Mouse (Mus musculus): ENCODE measurements around the gene Sprtn. TPM values are rescaled to one million over a fixed set of nuclear protein-coding genes. Genes with fewer than 3 reads are reported as not detected.

The Sprtn gene
- polyA plus RNA-seq, 3 experiments from 2014 or later, result 5.9 to 7.6 (median 7.4) TPM

GRCm38 (mm10) chr8:124905482-124905881 is 7.8 kb downstream of the Sprtn start:
- ATAC-seq, result no peak

- no peak for ATAC-seq
Observed at GRCm38 (mm10) chr8:124909936-124910335, 12.2 kb downstream of the Sprtn start.

DNA sequence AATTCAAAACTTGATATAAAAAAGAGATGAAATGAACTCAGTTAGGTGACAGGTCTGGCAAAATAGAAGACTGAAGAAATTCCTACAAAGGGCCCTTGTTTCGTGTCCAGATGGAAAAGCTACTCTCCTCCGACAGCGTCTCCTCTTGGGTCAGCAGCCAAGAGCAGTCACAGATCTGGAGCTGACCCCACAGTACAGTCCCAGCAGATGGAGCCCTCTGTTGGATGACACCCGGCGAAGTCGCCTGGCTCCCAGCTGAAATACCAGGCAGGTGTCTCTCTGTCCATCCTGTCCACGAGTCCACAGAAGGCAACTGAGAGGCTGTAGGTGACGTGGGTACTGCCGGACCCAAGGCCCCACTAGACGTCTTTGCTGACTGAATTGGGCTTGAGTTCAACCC is 12.7 kb downstream of the Sprtn start:
- ATAC-seq, result no peak

DNA sequence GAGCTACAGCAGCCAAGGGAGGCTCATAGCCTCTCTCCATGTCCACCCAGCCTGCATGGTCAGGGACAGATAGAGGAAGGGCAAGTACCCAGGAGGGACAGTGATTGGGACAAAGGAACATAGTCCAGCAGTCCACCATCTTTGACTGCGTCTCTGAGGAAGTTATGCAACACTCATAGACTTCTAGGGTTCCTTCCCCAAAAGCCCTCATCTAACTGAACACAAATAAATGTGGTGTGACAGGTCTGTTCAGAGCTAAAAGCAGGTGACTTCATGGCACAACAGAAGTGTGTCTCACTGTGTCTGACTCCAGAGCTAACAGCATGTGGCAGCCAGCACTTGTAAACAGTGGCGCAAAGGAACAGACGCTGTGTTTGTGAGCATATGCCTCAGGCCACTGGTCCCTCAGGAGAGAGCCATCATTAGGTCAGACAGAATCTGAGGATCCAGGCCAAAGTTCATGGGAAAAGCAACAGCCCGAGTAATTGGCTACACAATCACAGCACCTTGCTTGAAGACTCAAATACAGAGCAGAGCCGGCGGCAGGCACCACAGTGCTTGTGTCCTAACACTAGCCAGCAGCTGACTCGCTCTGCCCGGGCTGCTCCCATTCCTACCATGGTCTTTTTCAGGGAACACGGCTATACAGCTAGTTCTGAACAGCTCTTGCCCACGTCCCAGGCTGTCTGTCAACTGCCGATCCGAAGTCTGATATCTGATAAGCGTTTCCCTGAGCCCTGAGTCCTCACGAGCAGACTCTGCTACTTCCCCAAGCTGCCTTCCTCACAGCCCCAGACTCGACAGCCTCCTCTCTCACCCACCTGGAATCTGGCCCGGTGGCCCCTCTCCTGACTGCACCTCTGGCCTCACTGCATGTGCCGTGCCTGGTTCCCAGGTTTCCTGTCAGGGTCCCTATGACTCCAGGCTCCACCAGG is 14.5 kb downstream of the Sprtn start:
- no peak for ATAC-seq

DNA sequence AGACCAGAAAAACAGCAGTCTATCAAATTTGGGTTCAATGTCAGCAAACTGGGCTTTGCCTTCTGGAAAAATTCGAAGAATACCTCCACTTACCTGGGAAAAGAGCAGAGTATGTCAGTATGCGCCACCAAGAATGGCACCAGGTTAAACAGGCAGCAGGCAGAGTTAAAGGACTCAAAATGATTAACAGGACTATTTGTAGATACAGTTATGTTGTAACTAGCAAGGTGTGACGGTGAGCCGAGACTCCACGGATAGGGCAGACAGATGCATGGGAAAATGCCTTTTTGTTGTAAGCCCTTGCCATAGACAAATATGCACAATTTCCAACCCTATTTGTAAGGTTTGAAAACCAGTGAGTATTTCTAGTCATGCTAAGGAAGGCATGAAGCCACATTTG is 16.4 kb downstream of the Sprtn start:
- ATAC-seq, result no peak

DNA sequence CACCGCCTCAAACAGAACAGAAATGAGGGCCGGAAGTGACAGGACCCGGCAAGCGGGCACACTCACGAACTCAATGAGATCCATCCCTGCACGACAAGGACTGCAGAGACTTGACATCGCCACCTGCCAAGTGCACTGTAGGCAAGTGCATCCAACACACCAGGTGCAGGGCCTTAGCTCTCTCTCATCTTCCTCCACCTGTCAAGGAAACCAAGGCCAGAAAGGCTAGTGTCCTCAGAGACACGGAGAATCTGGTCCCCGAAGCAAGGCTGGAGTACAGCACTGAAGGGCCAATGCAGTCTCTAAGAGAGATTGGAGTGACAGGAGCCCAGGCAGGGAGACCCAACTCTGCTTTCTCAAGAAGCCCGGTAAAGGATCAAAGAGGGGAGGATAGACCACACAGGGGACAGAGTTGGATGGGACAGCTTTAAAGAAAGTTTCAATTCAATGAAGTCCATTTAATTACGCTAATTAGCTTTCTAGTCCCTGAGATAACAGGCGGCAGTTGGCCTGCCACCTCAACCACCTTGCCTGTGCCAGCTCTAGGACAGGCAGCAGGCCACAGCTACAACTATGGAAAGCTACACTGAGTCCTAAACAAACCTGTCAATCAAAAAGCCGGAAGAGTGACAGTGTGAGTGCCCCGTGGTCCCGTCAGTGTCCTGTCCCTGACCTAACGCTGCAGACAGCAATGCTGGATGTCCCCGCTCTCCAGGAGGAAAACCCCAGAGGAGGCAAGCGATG is 20.2 kb downstream of the Sprtn start:
- ATAC-seq, result no peak

- no peak for ATAC-seq
Observed at GRCm38 (mm10) chr8:124921369-124922279, 23.9 kb downstream of the Sprtn start.

- no peak for ATAC-seq
Observed at GRCm38 (mm10) chr8:124922490-124923089, 24.9 kb downstream of the Sprtn start.

- no peak for ATAC-seq
Observed at GRCm38 (mm10) chr8:124923971-124924652, 26.4 kb downstream of the Sprtn start.

- no peak for ATAC-seq
Observed at GRCm38 (mm10) chr8:124925544-124926266, 28.0 kb downstream of the Sprtn start.

GRCm38 (mm10) chr8:124926351-124926771 is 28.7 kb downstream of the Sprtn start:
- ATAC-seq, result no peak

GRCm38 (mm10) chr8:124929006-124929405 is 31.3 kb downstream of the Sprtn start:
- ATAC-seq, result no peak

GRCm38 (mm10) chr8:124930086-124930485 is 32.4 kb downstream of the Sprtn start:
- no peak for ATAC-seq

GRCm38 (mm10) chr8:124930649-124931048 is 33.0 kb downstream of the Sprtn start:
- ATAC-seq, result no peak

- no peak for ATAC-seq
Observed at GRCm38 (mm10) chr8:124932435-124932834, 34.7 kb downstream of the Sprtn start.

DNA sequence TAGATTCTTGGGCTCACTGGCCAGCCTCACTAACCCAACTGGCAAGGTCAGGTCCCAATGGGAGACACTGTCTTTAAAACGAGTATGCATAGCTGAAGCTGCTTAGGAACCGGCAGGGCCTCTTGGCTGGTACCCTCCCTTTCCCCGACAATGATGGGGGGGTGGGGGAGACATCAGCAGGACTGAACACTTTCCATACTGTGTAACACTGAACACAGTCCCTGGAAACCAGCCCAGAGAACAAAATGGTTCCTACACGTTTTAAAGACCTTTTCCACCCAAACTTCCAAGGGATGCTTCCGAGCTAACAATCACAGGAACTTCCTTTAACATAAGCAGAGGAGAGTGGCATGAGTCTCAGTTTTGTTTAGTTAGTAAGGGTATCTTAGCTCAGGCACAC is 37.4 kb downstream of the Sprtn start:
- ATAC-seq, result no peak

DNA sequence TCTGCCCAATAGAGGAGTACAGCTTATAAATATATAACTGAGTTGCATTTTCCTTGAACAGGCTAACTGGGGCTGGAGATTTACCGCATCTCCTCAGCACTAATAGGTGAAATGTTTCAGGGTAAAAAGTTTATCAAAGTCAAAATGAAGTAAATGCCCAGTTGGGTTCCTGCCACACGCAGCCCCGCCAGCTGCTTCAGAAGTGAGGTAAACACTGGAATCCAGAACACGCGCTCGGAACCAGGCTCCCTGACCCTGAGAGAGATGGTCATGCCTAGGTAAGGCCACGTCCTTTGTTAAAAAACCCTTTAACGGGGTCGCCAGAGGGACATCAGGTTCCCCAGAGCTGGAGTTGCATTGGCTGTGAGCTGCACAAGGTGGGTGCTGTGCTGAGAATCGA is 39.0 kb downstream of the Sprtn start:
- ATAC-seq, result no peak

DNA sequence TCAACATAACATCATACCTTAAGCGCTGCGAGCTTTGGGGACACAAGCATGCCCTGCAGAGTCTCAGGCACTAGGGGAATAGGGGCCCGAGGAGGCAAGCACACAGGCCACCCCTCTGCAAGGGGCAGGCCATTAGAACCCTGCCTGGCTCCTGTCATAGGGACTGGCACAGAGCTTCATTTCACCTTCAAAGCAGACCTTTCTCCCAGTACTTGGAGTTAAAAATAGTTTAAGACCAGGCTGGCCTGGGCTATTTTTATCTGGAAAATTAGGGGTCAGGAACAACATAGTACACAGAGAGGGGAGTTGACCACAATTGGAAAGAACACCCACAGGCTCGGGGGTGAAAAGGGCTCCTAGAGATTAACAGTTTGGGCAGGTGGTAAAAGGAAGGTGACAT is 39.6 kb downstream of the Sprtn start:
- ATAC-seq, result no peak

- no peak for ATAC-seq
Observed at GRCm38 (mm10) chr8:124943801-124944200, 46.1 kb downstream of the Sprtn start.

DNA sequence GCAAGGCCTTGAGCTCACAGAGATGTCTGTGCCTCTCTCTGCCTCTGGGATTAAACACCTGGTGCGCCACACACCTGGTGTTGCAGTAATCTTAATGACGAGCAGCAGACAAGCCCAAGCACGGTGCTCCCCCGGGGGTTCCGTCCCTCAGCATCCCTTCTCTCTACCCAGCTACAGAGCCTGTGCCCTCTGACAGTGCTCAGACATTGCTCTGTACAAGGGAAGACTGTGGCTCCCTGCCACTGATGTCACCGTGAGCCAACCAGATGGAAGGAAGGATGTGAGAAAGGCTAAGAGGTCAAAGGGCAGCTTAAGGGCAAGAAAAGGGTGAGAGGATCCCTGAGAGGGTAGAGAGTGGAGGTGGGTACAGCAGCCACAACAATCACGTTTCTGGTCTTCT is 46.7 kb downstream of the Sprtn start:
- no peak for ATAC-seq
